Mouse (Mus musculus) testis, adult 2 months (tissue): Measurements from ENCODE around the gene Myo10.

Source experiments
- CTCF ChIP-seq: fragments of 200-500 bp; IDR thresholded peaks from 2 replicates; pipeline ENCODE4 v1.5.1; 2012; ENCODE audit warnings: low read depth, mild to moderate bottlenecking, inconsistent platforms, low read length, moderate library complexity; ENCODE audit not compliant: control insufficient read depth, insufficient read depth, insufficient replicate concordance
- POLR2A ChIP-seq: fragments of 200-500 bp; IDR thresholded peaks from 2 replicates; pipeline ENCODE4 v1.6.1; 2012; ENCODE audit warnings: low read depth, mild to moderate bottlenecking, inconsistent platforms, low read length, moderate library complexity; ENCODE audit not compliant: control insufficient read depth

DNA sequence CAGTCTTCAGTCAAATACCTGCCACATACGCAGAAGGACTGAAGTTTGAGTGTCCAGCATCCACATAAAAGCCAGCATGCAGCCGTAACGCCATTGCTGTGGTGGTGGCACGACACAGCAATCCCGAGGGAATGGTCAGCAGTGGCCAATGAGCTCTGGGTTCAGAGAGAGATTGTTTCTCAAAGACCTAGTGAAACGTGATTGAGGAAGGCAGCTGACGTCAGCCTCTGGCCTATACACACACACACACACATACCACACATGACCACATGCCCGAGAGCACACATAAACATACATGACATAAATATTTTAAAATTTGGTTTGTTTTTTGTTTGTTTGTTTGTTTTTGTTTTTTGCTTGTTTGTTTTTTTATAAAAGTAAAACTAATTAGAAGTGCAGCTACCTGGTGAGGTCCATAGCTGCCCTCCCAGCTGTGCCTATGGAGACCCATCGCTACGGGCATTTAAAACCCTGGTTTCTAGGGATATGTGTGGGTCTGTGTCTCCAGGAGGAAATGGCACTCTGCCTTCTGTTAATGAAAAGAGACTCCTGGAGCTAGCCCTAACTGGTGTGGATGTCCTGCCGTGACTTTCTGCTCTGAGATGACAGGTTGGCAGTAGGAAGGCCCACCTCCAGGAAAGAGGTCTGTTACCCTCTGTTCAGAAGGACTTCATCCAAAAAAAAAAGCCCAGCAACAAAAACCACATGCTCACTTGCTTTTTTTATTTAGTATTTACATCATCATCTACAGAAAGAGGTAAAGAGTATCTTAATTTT lies 82.7 kb downstream of the Myo10 start:
- TF ChIP-seq CTCF (no peak), POLR2A (no peak)
